8 mouse cellular contexts compared by ENCODE assay signal in genomic region chr10:53598821-53599220, GRCm38 (mm10). TPM values are rescaled to one million over a fixed set of nuclear protein-coding genes. Genes with fewer than 3 reads are reported as not detected.
A peak's percentile ranks its signal among the peaks of the same experiment; 100 is the strongest.
DNase-seq lines count a peak whose midpoint lies in the region; ATAC-seq lines count a peak whose summit lies in the region.

No protein-coding gene starts in this region.

- intact Hi-C loops in heart, postnatal 25 days (cut with DNase I), result loop anchor here (10.0 kb wide), 1 partner anchor 224 kb away; the partner anchor contains the start of gene Cep85l
- intact Hi-C loops in left cerebral cortex, postnatal 25 days (cut with DNase I), result loop anchor here (10.0 kb wide), 2 partner anchors 224 to 254 kb away; partner anchors contain the start of gene Cep85l

- WGBS in heart, embryonic 16.5 days, result 61% methylated on average over 5 of the region's 5 CpGs
- 59% methylated on average over 5 of the region's 5 CpGs for WGBS in hindbrain, embryonic 15.5 days

- H3K4me2 ChIP-seq in heart, embryonic 16.5 days (ENCODE audit: low read depth, low read length), result peak overlapping the region; percentile 41
- peak overlapping the region; percentile 44 for H3K4me2 ChIP-seq in hindbrain, embryonic 15.5 days

- H3K27ac ChIP-seq in heart, embryonic 16.5 days (ENCODE audit: low read length), result no peak overlapping the region
- no peak overlapping the region for H3K27ac ChIP-seq in hindbrain, embryonic 15.5 days (replicated peaks)

- H3K27me3 ChIP-seq in heart, embryonic 16.5 days (ENCODE audit: control insufficient read depth, insufficient read depth, low read length), result no peaks in the 10 kb centered on the region
- no peaks in the 10 kb centered on the region for H3K27me3 ChIP-seq in hindbrain, embryonic 15.5 days

- no peak overlapping the region for H3K9ac ChIP-seq in heart, embryonic 16.5 days (ENCODE audit: low read length)
- H3K9ac ChIP-seq in hindbrain, embryonic 15.5 days, result no peak overlapping the region

- H3K4me3 ChIP-seq in heart, embryonic 16.5 days (ENCODE audit: low read length), result no peak overlapping the region; the same call in 1 of the 2 replicates
- H3K4me3 ChIP-seq in hindbrain, embryonic 15.5 days, result peak overlapping the region; percentile 17; the same call in 1 of the 2 replicates

- no peak for DNase-seq in heart, postnatal 25 days (ENCODE audit: low spot score)
- DNase-seq in lung, postnatal 36 days, result peak; percentile 18
- DNase-seq in left cerebral cortex, postnatal 25 days (ENCODE audit: low spot score in 2 of 2), result no peak
- DNase-seq in left cerebral cortex, adult 9 months (ENCODE audit: low spot score in 2 of 2), result no peak
- no peak for DNase-seq in cerebellum, adult 18-20 months

- H3K4me1 ChIP-seq in heart, embryonic 16.5 days (ENCODE audit: control insufficient read depth, insufficient read depth, low read length), result peaks cover 18% of the 10 kb centered on the region
- peaks cover 35% of the 10 kb centered on the region for H3K4me1 ChIP-seq in hindbrain, embryonic 15.5 days (replicated peaks)

- H3K9me3 ChIP-seq in heart, embryonic 16.5 days (replicated peaks; ENCODE audit: control insufficient read depth, low read length), result no peaks in the 10 kb centered on the region
- no peaks in the 10 kb centered on the region for H3K9me3 ChIP-seq in hindbrain, embryonic 15.5 days

- peaks cover 7% of the 10 kb centered on the region for H3K36me3 ChIP-seq in heart, embryonic 16.5 days (ENCODE audit: control insufficient read depth, insufficient read depth)
- peaks cover 8% of the 10 kb centered on the region; the same call in 1 of the 2 replicates for H3K36me3 ChIP-seq in hindbrain, embryonic 15.5 days

- no peak for ATAC-seq in heart, embryonic 16.5 days (replicated peaks; ENCODE audit: extremely low read depth, insufficient read depth, low FRiP score)
- ATAC-seq in common myeloid progenitor, adult 5-6 weeks (replicated peaks; ENCODE audit: low read depth, poor library complexity, severe bottlenecking), result peak; percentile 43
- ATAC-seq in hindbrain, embryonic 15.5 days (ENCODE audit: low FRiP score, low read depth), result no peak

RNA-seq across cellular contexts. Expression of gene Asf1a, which starts 2.3 kb away (rescaled TPM):
- polyA plus RNA-seq in heart, embryonic 16.5 days (2015; fragmentation: Nextera tagmentation; extraction: Ambion mirVana), result 61.7 and 65.5 TPM in 2 replicates
- total RNA-seq in heart, postnatal 25 days (2021), result 10 to 100 TPM; 28.5 to 30.7 TPM
- total RNA-seq in common myeloid progenitor, adult 5-6 weeks (2017), result 97.1 and 98.4 TPM in 2 replicates
- 62.4 and 63.1 TPM in 2 replicates for polyA plus RNA-seq in hindbrain, embryonic 15.5 days (2015; fragmentation: Nextera tagmentation; extraction: Ambion mirVana)
- total RNA-seq in left cerebral cortex, postnatal 25 days (2021), result 10 to 100 TPM; 22.1 to 25.1 TPM

RNA-seq across cellular contexts. Expression of gene Mcm9, which starts 31.4 kb away (rescaled TPM):
- 7.8 and 8.7 TPM in 2 replicates for polyA plus RNA-seq in heart, embryonic 16.5 days (2015; fragmentation: Nextera tagmentation; extraction: Ambion mirVana)
- total RNA-seq in heart, postnatal 25 days (2021), result 1 to 10 TPM; 2.6 TPM
- total RNA-seq in common myeloid progenitor, adult 5-6 weeks (2017), result 24.2 and 30.6 TPM in 2 replicates
- polyA plus RNA-seq in hindbrain, embryonic 15.5 days (2015; fragmentation: Nextera tagmentation; extraction: Ambion mirVana), result 6.4 and 6.6 TPM in 2 replicates
- total RNA-seq in left cerebral cortex, postnatal 25 days (2021), result 1 to 10 TPM; 5.3 to 5.8 TPM
